ENCODE assay signal across 9 mouse cellular contexts in genomic region chr6:126340098-126340610, GRCm38 (mm10).
DNase-seq lines count a peak whose midpoint lies in the region; ATAC-seq and TF ChIP-seq lines count a peak whose summit lies in the region.
"Had no signal": no experiment of that assay in that cellular context is flagged by ENCODE, and none has a peak within 500 bp of the region (broad histone marks: within the 10 kb centered on the region; RNA-seq: fewer than 3 reads in every experiment).

No protein-coding gene starts in this region.

- peak; percentile 93 for ATAC-seq in forebrain, postnatal 0 days

- H3K36me3 ChIP-seq in forebrain, postnatal 0 days (ENCODE audit: insufficient read depth), result no peaks in the 10 kb centered on the region

- no peak overlapping the region for H3K4me2 ChIP-seq in forebrain, postnatal 0 days (ENCODE audit: low read depth)

- 44% methylated on average over 10 of the region's 10 CpGs for WGBS in forebrain, postnatal 0 days

- no peaks in the 10 kb centered on the region for H3K9me3 ChIP-seq in forebrain, postnatal 0 days (ENCODE audit: low read length)

- H3K27ac ChIP-seq in forebrain, postnatal 0 days (ENCODE audit: low read depth, low read length), result no peak overlapping the region

- no peak for TF ChIP-seq CTCF in forebrain, postnatal 0 days (IDR thresholded peaks at IDR 0.05; ENCODE audit: low read depth)

- H3K4me1 ChIP-seq in forebrain, postnatal 0 days (ENCODE audit: insufficient read depth), result peaks cover 4% of the 10 kb centered on the region; the same call in 1 of the 2 replicates

- no peaks in the 10 kb centered on the region for H3K27me3 ChIP-seq in forebrain, postnatal 0 days (ENCODE audit: insufficient read depth, low read length)

- DNase-seq in left cerebral cortex, adult 18-20 months (ENCODE audit: low spot score in 2 of 2), result peak; percentile 3 to 20
- DNase-seq in left cerebral cortex, adult 11 months (ENCODE audit: low spot score), result no peak
- DNase-seq in forebrain, postnatal 0 days, result peak; percentile 85
- peak; percentile 57 to 66 for DNase-seq in layer of hippocampus, postnatal 10 days (ENCODE audit: low spot score in 2 of 2)
- DNase-seq in right cerebral cortex, postnatal 36 days (ENCODE audit: low spot score in 2 of 2), result peak; percentile 7 to 16
- no peak for DNase-seq in MN1 (ENCODE audit: low spot score)
- DNase-seq in heart, adult 11 months, result no peak
- DNase-seq in embryo, embryonic 11 days, result no peak
- DNase-seq: gastrocnemius, postnatal 10 days had no signal

- no peak overlapping the region for H3K4me3 ChIP-seq in forebrain, postnatal 0 days (ENCODE audit: low read depth, low read length)

- no peak overlapping the region for H3K9ac ChIP-seq in forebrain, postnatal 0 days

Comparison
In these comparisons a context has a peak if more than half of its experiments do, and no peak if none do; other contexts are left out.
1. DNase-seq: peak in left cerebral cortex, adult 18-20 months (2 of 2), forebrain, postnatal 0 days (single experiment), layer of hippocampus, postnatal 10 days (2 of 2) and right cerebral cortex, postnatal 36 days (2 of 2); none in left cerebral cortex, adult 11 months (single experiment), MN1 (single experiment), heart, adult 11 months (single experiment) and embryo, embryonic 11 days (single experiment).